Mouse (Mus musculus): ENCODE data around the gene Acad11. TPM values are rescaled to one million over a fixed set of nuclear protein-coding genes. Genes with fewer than 3 reads are reported as not detected.

The Acad11 gene
- polyA plus RNA-seq (2015; fragmentation: Nextera tagmentation; extraction: Ambion mirVana), result 15.7 and 19.0 TPM in 2 replicates

- H3K9ac ChIP-seq (replicated peaks; ENCODE audit: low read length), result peak within 1 kb of the TSS; percentile 86
- H3K4me1 ChIP-seq (ENCODE audit: insufficient read depth, low read length), result peaks cover 16% of the 10 kb centered on the region
- peak within 1 kb of the TSS; percentile 97 for H3K4me2 ChIP-seq (replicated peaks; ENCODE audit: low read depth, low read length)
- H3K36me3 ChIP-seq (ENCODE audit: insufficient read depth, low read length), result peaks cover 13% of the 10 kb centered on the region; the same call in 1 of the 2 replicates
- peak within 1 kb of the TSS; percentile 69 for H3K4me3 ChIP-seq (ENCODE audit: low read length)
- peak within 1 kb of the TSS; percentile 77 for H3K27ac ChIP-seq (ENCODE audit: low read length)
- peak; percentile 98 for ATAC-seq (ENCODE audit: low FRiP score, low TSS enrichment)
- WGBS, result under 1% methylated on average over 26 of the region's 30 CpGs
- H3K9me3 ChIP-seq (ENCODE audit: low read length), result no peaks in the 10 kb centered on the region
- no peaks in the 10 kb centered on the region for H3K27me3 ChIP-seq (ENCODE audit: insufficient read depth, low read length)
Measured at GRCm38 (mm10) chr9:104063244-104063961, at the start of gene Acad11. Gene Acad11 (plus strand): TSS chr9:104063377.

GRCm38 (mm10) chr9:104014526-104014925 is 48.7 kb upstream of the Acad11 start:
- Histone ChIP-seq H3K9me3 (ENCODE audit: low read length) (no peaks in the 10 kb centered on the region), H3K27me3 (ENCODE audit: insufficient read depth, low read length) (no peaks in the 10 kb centered on the region), H3K27ac (ENCODE audit: low read length) (no peak overlapping the region), H3K4me3 (ENCODE audit: low read length) (no peak overlapping the region), H3K36me3 (ENCODE audit: insufficient read depth, low read length) (peaks cover 29% of the 10 kb centered on the region), H3K4me1 (ENCODE audit: insufficient read depth, low read length) (no peaks in the 10 kb centered on the region), H3K4me2 (replicated peaks; ENCODE audit: low read depth, low read length) (no peak overlapping the region), H3K9ac (replicated peaks; ENCODE audit: low read length) (no peak overlapping the region)
- WGBS, result 79% methylated on average over 1 of the region's 1 CpGs
- no peak for ATAC-seq (ENCODE audit: low FRiP score, low TSS enrichment)

GRCm38 (mm10) chr9:104021026-104021425 is 42.2 kb upstream of the Acad11 start:
- Histone ChIP-seq H3K36me3 (ENCODE audit: insufficient read depth, low read length) (peaks cover 35% of the 10 kb centered on the region), H3K4me1 (ENCODE audit: insufficient read depth, low read length) (no peaks in the 10 kb centered on the region), H3K4me2 (replicated peaks; ENCODE audit: low read depth, low read length) (no peak overlapping the region), H3K4me3 (ENCODE audit: low read length) (no peak overlapping the region), H3K9me3 (ENCODE audit: low read length) (no peaks in the 10 kb centered on the region), H3K27me3 (ENCODE audit: insufficient read depth, low read length) (no peaks in the 10 kb centered on the region), H3K9ac (replicated peaks; ENCODE audit: low read length) (no peak overlapping the region), H3K27ac (ENCODE audit: low read length) (no peak overlapping the region)
- ATAC-seq (ENCODE audit: low FRiP score, low TSS enrichment), result no peak
- WGBS, result 93% methylated on average over 10 of the region's 10 CpGs

- Histone ChIP-seq H3K36me3 (ENCODE audit: insufficient read depth, low read length) (peaks cover 33% of the 10 kb centered on the region), H3K4me2 (replicated peaks; ENCODE audit: low read depth, low read length) (no peak overlapping the region), H3K4me1 (ENCODE audit: insufficient read depth, low read length) (no peaks in the 10 kb centered on the region), H3K27me3 (ENCODE audit: insufficient read depth, low read length) (no peaks in the 10 kb centered on the region), H3K27ac (ENCODE audit: low read length) (no peak overlapping the region), H3K9me3 (ENCODE audit: low read length) (peaks cover 5% of the 10 kb centered on the region; the same call in 1 of the 2 replicates), H3K4me3 (ENCODE audit: low read length) (no peak overlapping the region), H3K9ac (replicated peaks; ENCODE audit: low read length) (no peak overlapping the region)
- ATAC-seq (ENCODE audit: low FRiP score, low TSS enrichment), result no peak
- WGBS, result 95% methylated on average over 8 of the region's 8 CpGs
Measured at GRCm38 (mm10) chr9:104027186-104027585, 36.0 kb upstream of the Acad11 start.

- Histone ChIP-seq H3K4me1 (ENCODE audit: insufficient read depth, low read length) (no peaks in the 10 kb centered on the region), H3K27ac (ENCODE audit: low read length) (no peak overlapping the region), H3K27me3 (ENCODE audit: insufficient read depth, low read length) (no peaks in the 10 kb centered on the region), H3K9ac (replicated peaks; ENCODE audit: low read length) (no peak overlapping the region), H3K4me2 (replicated peaks; ENCODE audit: low read depth, low read length) (no peak overlapping the region), H3K36me3 (ENCODE audit: insufficient read depth, low read length) (peaks cover 27% of the 10 kb centered on the region), H3K9me3 (ENCODE audit: low read length) (peaks cover 5% of the 10 kb centered on the region; the same call in 1 of the 2 replicates), H3K4me3 (ENCODE audit: low read length) (no peak overlapping the region)
- no peak for ATAC-seq (ENCODE audit: low FRiP score, low TSS enrichment)
- 87% methylated on average over 11 of the region's 11 CpGs for WGBS
Measured at GRCm38 (mm10) chr9:104029861-104030260, 33.3 kb upstream of the Acad11 start.

- no peak overlapping the region for H3K4me3 ChIP-seq (ENCODE audit: low read length)
Measured at GRCm38 (mm10) chr9:104034231-104034630, 28.9 kb upstream of the Acad11 start.

GRCm38 (mm10) chr9:104034718-104035117 is 28.5 kb upstream of the Acad11 start:
- no peak for ATAC-seq (ENCODE audit: low FRiP score, low TSS enrichment)
- Histone ChIP-seq H3K9me3 (ENCODE audit: low read length) (no peaks in the 10 kb centered on the region), H3K9ac (replicated peaks; ENCODE audit: low read length) (no peak overlapping the region), H3K4me3 (ENCODE audit: low read length) (no peak overlapping the region), H3K36me3 (ENCODE audit: insufficient read depth, low read length) (peaks cover 24% of the 10 kb centered on the region), H3K27me3 (ENCODE audit: insufficient read depth, low read length) (no peaks in the 10 kb centered on the region), H3K4me1 (ENCODE audit: insufficient read depth, low read length) (no peaks in the 10 kb centered on the region), H3K27ac (ENCODE audit: low read length) (no peak overlapping the region), H3K4me2 (replicated peaks; ENCODE audit: low read depth, low read length) (no peak overlapping the region)
- 83% methylated on average over 6 of the region's 6 CpGs for WGBS

More at GRCm38 (mm10) chr9:104034231-104034630, 28.9 kb upstream of the Acad11 start:
- Histone ChIP-seq H3K27me3 (ENCODE audit: insufficient read depth, low read length) (no peaks in the 10 kb centered on the region), H3K4me1 (ENCODE audit: insufficient read depth, low read length) (no peaks in the 10 kb centered on the region), H3K27ac (ENCODE audit: low read length) (no peak overlapping the region), H3K9me3 (ENCODE audit: low read length) (no peaks in the 10 kb centered on the region), H3K4me2 (replicated peaks; ENCODE audit: low read depth, low read length) (no peak overlapping the region), H3K9ac (replicated peaks; ENCODE audit: low read length) (no peak overlapping the region), H3K36me3 (ENCODE audit: insufficient read depth, low read length) (peaks cover 24% of the 10 kb centered on the region)
- no peak for ATAC-seq (ENCODE audit: low FRiP score, low TSS enrichment)
- 85% methylated on average over 8 of the region's 8 CpGs for WGBS

- no peaks in the 10 kb centered on the region for H3K9me3 ChIP-seq (ENCODE audit: low read length)
- no peak overlapping the region for H3K9ac ChIP-seq (replicated peaks; ENCODE audit: low read length)
- WGBS, result 52% methylated on average over 24 of the region's 24 CpGs
- H3K36me3 ChIP-seq (ENCODE audit: insufficient read depth, low read length), result peaks cover 24% of the 10 kb centered on the region
- H3K4me1 ChIP-seq (ENCODE audit: insufficient read depth, low read length), result no peaks in the 10 kb centered on the region
- no peak overlapping the region for H3K4me3 ChIP-seq (ENCODE audit: low read length)
- no peak overlapping the region for H3K4me2 ChIP-seq (replicated peaks; ENCODE audit: low read depth, low read length)
- H3K27ac ChIP-seq (ENCODE audit: low read length), result no peak overlapping the region
- no peaks in the 10 kb centered on the region for H3K27me3 ChIP-seq (ENCODE audit: insufficient read depth, low read length)
- ATAC-seq (ENCODE audit: low FRiP score, low TSS enrichment), result peak; percentile 75; the same call in 1 of the 2 replicates
Measured at GRCm38 (mm10) chr9:104035261-104036015, 27.7 kb upstream of the Acad11 start.

- H3K36me3 ChIP-seq (ENCODE audit: insufficient read depth, low read length), result peaks cover 23% of the 10 kb centered on the region
- H3K4me2 ChIP-seq (replicated peaks; ENCODE audit: low read depth, low read length), result no peak overlapping the region
- H3K9ac ChIP-seq (replicated peaks; ENCODE audit: low read length), result no peak overlapping the region
- H3K4me1 ChIP-seq (ENCODE audit: insufficient read depth, low read length), result no peaks in the 10 kb centered on the region
- no peak overlapping the region for H3K4me3 ChIP-seq (ENCODE audit: low read length)
- no peaks in the 10 kb centered on the region for H3K9me3 ChIP-seq (ENCODE audit: low read length)
- ATAC-seq (ENCODE audit: low FRiP score, low TSS enrichment), result no peak
- 89% methylated on average over 13 of the region's 13 CpGs for WGBS
- no peak overlapping the region for H3K27ac ChIP-seq (ENCODE audit: low read length)
- no peaks in the 10 kb centered on the region for H3K27me3 ChIP-seq (ENCODE audit: insufficient read depth, low read length)
Measured at GRCm38 (mm10) chr9:104038266-104038665, 24.9 kb upstream of the Acad11 start.
